Mouse (Mus musculus) erythroblast, embryonic 14.5 days (primary cell): ENCODE measurements around the gene Olfr910.

Experiments
- GATA1 ChIP-seq: IDR thresholded peaks from 2 replicates; pipeline ENCODE4 v1.6.1; 2012; ENCODE audit warnings: low read length, inconsistent platforms, mixed read lengths
- TAL1 ChIP-seq: IDR thresholded peaks from 3 replicates; pipeline ENCODE4 v1.6.1; 2012; ENCODE audit warnings: low read length, inconsistent platforms, mixed read lengths

- TF ChIP-seq GATA1 (no peak), TAL1 (no peak)
Measured at GRCm38 (mm10) chr9:38495501-38495900, 42.1 kb upstream of the Olfr910 start, which contains the start of gene Olfr907.
